Mouse (Mus musculus) hindbrain, embryonic 16.5 days (tissue): ENCODE results near the gene Cdkal1. TPM values are rescaled to one million over a fixed set of nuclear protein-coding genes. Genes with fewer than 3 reads are reported as not detected.

Source experiments
- ATAC-seq: fragments of 200-750 bp; cut with Nextera tagmentation; 2 replicates; pipeline ENCODE4 v1.8.0; 2017; ENCODE audit warnings: moderate TSS enrichment, moderate library complexity
- H3K27ac ChIP-seq: fragments of 300-500 bp; sonication (generic); 2 replicates; pipeline ENCODE4 v1.5.1; 2014; ENCODE audit warnings: low read depth, mild to moderate bottlenecking, control low read depth, low read length, moderate library complexity
- H3K27me3 ChIP-seq: fragments of 300-500 bp; sonication (generic); replicated peaks from 2 replicates; pipeline ENCODE4 v1.6.1; 2014; ENCODE audit warnings: low read length; ENCODE audit not compliant: control insufficient read depth, insufficient read depth
- H3K36me3 ChIP-seq: fragments of 300-500 bp; sonication (generic); 2 replicates; pipeline ENCODE4 v1.6.1; 2014; ENCODE audit warnings: mild to moderate bottlenecking, low read length, moderate library complexity, mixed read lengths; ENCODE audit not compliant: control insufficient read depth, insufficient read depth
- H3K4me1 ChIP-seq: fragments of 300-500 bp; sonication (generic); 2 replicates; pipeline ENCODE4 v1.6.1; 2014; ENCODE audit warnings: low read depth, low read length; ENCODE audit not compliant: control insufficient read depth, insufficient read depth
- H3K4me2 ChIP-seq: fragments of 300-500 bp; sonication (generic); 2 replicates; pipeline ENCODE4 v1.6.1; 2014; ENCODE audit warnings: mild to moderate bottlenecking, low read length, control low read depth, moderate library complexity
- H3K4me3 ChIP-seq: fragments of 300-500 bp; sonication (generic); 2 replicates; pipeline ENCODE4 v1.5.1; 2014; ENCODE audit warnings: mild to moderate bottlenecking, low read length, control low read depth, moderate library complexity
- H3K9ac ChIP-seq: fragments of 300-500 bp; sonication (generic); 2 replicates; pipeline ENCODE4 v1.6.1; 2014; ENCODE audit warnings: low read depth, mild to moderate bottlenecking, control low read depth, low read length, moderate library complexity
- H3K9me3 ChIP-seq: fragments of 300-500 bp; sonication (generic); 2 replicates; pipeline ENCODE4 v1.6.1; 2014; ENCODE audit warnings: mild to moderate bottlenecking, low read length, moderate library complexity; ENCODE audit not compliant: control insufficient read depth
- WGBS: fragments of 180-500 bp; shearing (Covaris S2); extraction: QIAGEN DNeasy Blood & Tissue Kit; methylation state at CpG from one replicate; pipeline ENCODE4 v1.1.7; 2014; 5-methylcytosine and 5-hydroxymethylcytosine counted together
- polyA plus RNA-seq: library from polyadenylated mRNA; unstranded; fragments of >200 nt; fragmentation: Nextera tagmentation; extraction: Ambion mirVana; gene quantifications from 2 replicates; pipeline ENCODE4 v1.2.1, GENCODE M21; 2015

Cdkal1 gene
- polyA plus RNA-seq, 1 experiment from 2014 or later = 19.4 TPM

- H3K9ac ChIP-seq = no peak overlapping the region
- no peak for ATAC-seq
- H3K27ac ChIP-seq = no peak overlapping the region
- H3K27me3 ChIP-seq = no peaks in the 10 kb centered on the region
- H3K4me2 ChIP-seq = no peak overlapping the region
- H3K36me3 ChIP-seq = no peaks in the 10 kb centered on the region
- 87% methylated on average over 6 of the region's 6 CpGs for WGBS
- H3K4me3 ChIP-seq = no peak overlapping the region
- H3K4me1 ChIP-seq = no peaks in the 10 kb centered on the region
- no peaks in the 10 kb centered on the region for H3K9me3 ChIP-seq
Observed at GRCm38 (mm10) chr13:29650576-29651236, 204.8 kb downstream of the Cdkal1 start.

GRCm38 (mm10) chr13:29649593-29649992, 205.9 kb downstream of the Cdkal1 start:
- H3K9me3 ChIP-seq = no peaks in the 10 kb centered on the region
- 81% methylated on average over 2 of the region's 2 CpGs for WGBS

GRCm38 (mm10) chr13:29642226-29642625, 213.2 kb downstream of the Cdkal1 start:
- Histone ChIP-seq H3K4me3 (no peak overlapping the region), H3K4me1 (no peaks in the 10 kb centered on the region), H3K27me3 (no peaks in the 10 kb centered on the region), H3K4me2 (no peak overlapping the region), H3K36me3 (no peaks in the 10 kb centered on the region), H3K9ac (no peak overlapping the region), H3K9me3 (no peaks in the 10 kb centered on the region), H3K27ac (no peak overlapping the region)
- no peak for ATAC-seq
- WGBS = 88% methylated on average over 2 of the region's 2 CpGs

More at GRCm38 (mm10) chr13:29649593-29649992, 205.9 kb downstream of the Cdkal1 start:
- ATAC-seq = no peak
- Histone ChIP-seq H3K4me2 (no peak overlapping the region), H3K27ac (no peak overlapping the region), H3K36me3 (no peaks in the 10 kb centered on the region), H3K4me3 (no peak overlapping the region), H3K4me1 (no peaks in the 10 kb centered on the region), H3K9ac (no peak overlapping the region), H3K27me3 (no peaks in the 10 kb centered on the region)

GRCm38 (mm10) chr13:29641200-29641599, 214.3 kb downstream of the Cdkal1 start:
- Histone ChIP-seq H3K4me1 (no peaks in the 10 kb centered on the region), H3K9me3 (no peaks in the 10 kb centered on the region), H3K27ac (no peak overlapping the region), H3K9ac (no peak overlapping the region), H3K4me3 (no peak overlapping the region), H3K4me2 (no peak overlapping the region), H3K27me3 (no peaks in the 10 kb centered on the region), H3K36me3 (no peaks in the 10 kb centered on the region)
- WGBS = 76% methylated on average over 5 of the region's 5 CpGs
- no peak for ATAC-seq

GRCm38 (mm10) chr13:29640186-29640585, 215.3 kb downstream of the Cdkal1 start:
- Histone ChIP-seq H3K9ac (no peak overlapping the region), H3K9me3 (no peaks in the 10 kb centered on the region), H3K4me2 (no peak overlapping the region), H3K27ac (no peak overlapping the region), H3K36me3 (no peaks in the 10 kb centered on the region), H3K27me3 (no peaks in the 10 kb centered on the region), H3K4me1 (no peaks in the 10 kb centered on the region), H3K4me3 (no peak overlapping the region)
- WGBS = 91% methylated on average over 1 of the region's 1 CpGs
- no peak for ATAC-seq

- Histone ChIP-seq H3K4me2 (no peak overlapping the region), H3K4me1 (no peaks in the 10 kb centered on the region), H3K27ac (no peak overlapping the region), H3K36me3 (no peaks in the 10 kb centered on the region), H3K4me3 (no peak overlapping the region), H3K27me3 (no peaks in the 10 kb centered on the region), H3K9me3 (no peaks in the 10 kb centered on the region), H3K9ac (no peak overlapping the region)
- WGBS = 90% methylated on average over 4 of the region's 4 CpGs
- no peak for ATAC-seq
Observed at GRCm38 (mm10) chr13:29638303-29638702, 217.2 kb downstream of the Cdkal1 start.

GRCm38 (mm10) chr13:29637788-29638187, 217.7 kb downstream of the Cdkal1 start:
- no peak overlapping the region for H3K27ac ChIP-seq
- no peak overlapping the region for H3K9ac ChIP-seq
- H3K27me3 ChIP-seq = no peaks in the 10 kb centered on the region
- 78% methylated on average over 6 of the region's 6 CpGs for WGBS
- no peaks in the 10 kb centered on the region for H3K9me3 ChIP-seq
- no peak overlapping the region for H3K4me2 ChIP-seq
- H3K4me3 ChIP-seq = no peak overlapping the region
- H3K36me3 ChIP-seq = no peaks in the 10 kb centered on the region
- no peaks in the 10 kb centered on the region for H3K4me1 ChIP-seq
- no peak for ATAC-seq

GRCm38 (mm10) chr13:29635581-29635980, 219.9 kb downstream of the Cdkal1 start:
- Histone ChIP-seq H3K4me2 (no peak overlapping the region), H3K9me3 (no peaks in the 10 kb centered on the region), H3K4me3 (no peak overlapping the region), H3K4me1 (no peaks in the 10 kb centered on the region), H3K9ac (no peak overlapping the region), H3K27me3 (no peaks in the 10 kb centered on the region), H3K36me3 (no peaks in the 10 kb centered on the region), H3K27ac (no peak overlapping the region)
- ATAC-seq = no peak
- WGBS = 77% methylated on average over 3 of the region's 3 CpGs

- ATAC-seq = no peak
- no peak overlapping the region for H3K27ac ChIP-seq
- H3K9ac ChIP-seq = no peak overlapping the region
- no peak overlapping the region for H3K4me2 ChIP-seq
- no peaks in the 10 kb centered on the region for H3K9me3 ChIP-seq
- no peaks in the 10 kb centered on the region for H3K36me3 ChIP-seq
- 71% methylated on average over 5 of the region's 5 CpGs for WGBS
- no peak overlapping the region for H3K4me3 ChIP-seq
- H3K4me1 ChIP-seq = no peaks in the 10 kb centered on the region; the same call in 1 of the 2 replicates
- no peaks in the 10 kb centered on the region for H3K27me3 ChIP-seq
Observed at GRCm38 (mm10) chr13:29631342-29631741, 224.1 kb downstream of the Cdkal1 start.
